Mouse (Mus musculus): ENCODE data around the gene Diexf. TPM values are rescaled to one million over a fixed set of nuclear protein-coding genes. Genes with fewer than 3 reads are reported as not detected.

The Diexf gene
- polyA plus RNA-seq, 1 experiment = 76.9 TPM

GRCm38 (mm10) chr1:193062618-193063017 lies 67.5 kb downstream of the Diexf start:
- WGBS = 96% methylated on average over 3 of the region's 3 CpGs
- TF ChIP-seq POLR2A (IDR thresholded peaks at IDR 0.05; ENCODE audit: control insufficient read depth, extremely low read depth, insufficient read depth, low read length, poor library complexity) (no peak), CTCF (IDR thresholded peaks at IDR 0.05; ENCODE audit: borderline replicate concordance, control insufficient read depth, extremely low read depth, insufficient read depth, low read length, poor library complexity) (no peak)
- Histone ChIP-seq H3K4me1 (replicated peaks; ENCODE audit: control insufficient read depth, insufficient read depth, low read length) (no peaks in the 10 kb centered on the region), H3K36me3 (ENCODE audit: control insufficient read depth, insufficient read depth, low read length) (no peaks in the 10 kb centered on the region), H3K27ac (ENCODE audit: control insufficient read depth, insufficient read depth, low read length) (no peak overlapping the region), H3K4me3 (ENCODE audit: control insufficient read depth, insufficient read depth, low read length) (no peak overlapping the region), H3K27me3 (ENCODE audit: control insufficient read depth, insufficient read depth, low read length) (no peaks in the 10 kb centered on the region)
- no peak for DNase-seq

GRCm38 (mm10) chr1:193060167-193060566 lies 69.9 kb downstream of the Diexf start:
- no peaks in the 10 kb centered on the region for H3K36me3 ChIP-seq (ENCODE audit: control insufficient read depth, insufficient read depth, low read length)
- H3K4me1 ChIP-seq (replicated peaks; ENCODE audit: control insufficient read depth, insufficient read depth, low read length) = no peaks in the 10 kb centered on the region
- 18% methylated on average over 2 of the region's 2 CpGs for WGBS
- no peak overlapping the region for H3K27ac ChIP-seq (ENCODE audit: control insufficient read depth, insufficient read depth, low read length)
- H3K4me3 ChIP-seq (ENCODE audit: control insufficient read depth, insufficient read depth, low read length) = no peak overlapping the region
- no peaks in the 10 kb centered on the region for H3K27me3 ChIP-seq (ENCODE audit: control insufficient read depth, insufficient read depth, low read length)
- TF ChIP-seq POLR2A (IDR thresholded peaks at IDR 0.05; ENCODE audit: control insufficient read depth, extremely low read depth, insufficient read depth, low read length, poor library complexity) = no peak
- DNase-seq = no peak

- Histone ChIP-seq H3K4me3 (ENCODE audit: control insufficient read depth, insufficient read depth, low read length) (no peak overlapping the region), H3K36me3 (ENCODE audit: control insufficient read depth, insufficient read depth, low read length) (no peaks in the 10 kb centered on the region), H3K27ac (ENCODE audit: control insufficient read depth, insufficient read depth, low read length) (no peak overlapping the region), H3K4me1 (replicated peaks; ENCODE audit: control insufficient read depth, insufficient read depth, low read length) (no peaks in the 10 kb centered on the region), H3K27me3 (ENCODE audit: control insufficient read depth, insufficient read depth, low read length) (no peaks in the 10 kb centered on the region)
- WGBS = 87% methylated on average over 5 of the region's 5 CpGs
- TF ChIP-seq POLR2A (IDR thresholded peaks at IDR 0.05; ENCODE audit: control insufficient read depth, extremely low read depth, insufficient read depth, low read length, poor library complexity) (no peak), CTCF (IDR thresholded peaks at IDR 0.05; ENCODE audit: borderline replicate concordance, control insufficient read depth, extremely low read depth, insufficient read depth, low read length, poor library complexity) (no peak)
- DNase-seq = no peak
Observed at GRCm38 (mm10) chr1:193059596-193059995, 70.5 kb downstream of the Diexf start.

GRCm38 (mm10) chr1:193054401-193054800 lies 75.7 kb downstream of the Diexf start:
- H3K36me3 ChIP-seq (ENCODE audit: control insufficient read depth, insufficient read depth, low read length) = no peaks in the 10 kb centered on the region
- DNase-seq = no peak
- H3K27ac ChIP-seq (ENCODE audit: control insufficient read depth, insufficient read depth, low read length) = no peak overlapping the region
- WGBS = 30% methylated on average over 5 of the region's 5 CpGs
- TF ChIP-seq CTCF (IDR thresholded peaks at IDR 0.05; ENCODE audit: borderline replicate concordance, control insufficient read depth, extremely low read depth, insufficient read depth, low read length, poor library complexity) (no peak), POLR2A (IDR thresholded peaks at IDR 0.05; ENCODE audit: control insufficient read depth, extremely low read depth, insufficient read depth, low read length, poor library complexity) (no peak)
- H3K27me3 ChIP-seq (ENCODE audit: control insufficient read depth, insufficient read depth, low read length) = no peaks in the 10 kb centered on the region
- no peaks in the 10 kb centered on the region; the same call in 1 of the 2 replicates for H3K4me1 ChIP-seq (replicated peaks; ENCODE audit: control insufficient read depth, insufficient read depth, low read length)
- H3K4me3 ChIP-seq (ENCODE audit: control insufficient read depth, insufficient read depth, low read length) = no peak overlapping the region

GRCm38 (mm10) chr1:193053065-193053464 lies 77.0 kb downstream of the Diexf start:
- WGBS = 90% methylated on average over 5 of the region's 5 CpGs
- DNase-seq = no peak
- H3K27me3 ChIP-seq (ENCODE audit: control insufficient read depth, insufficient read depth, low read length) = no peaks in the 10 kb centered on the region
- no peaks in the 10 kb centered on the region; the same call in 1 of the 2 replicates for H3K4me1 ChIP-seq (replicated peaks; ENCODE audit: control insufficient read depth, insufficient read depth, low read length)
- no peak for TF ChIP-seq CTCF (IDR thresholded peaks at IDR 0.05; ENCODE audit: borderline replicate concordance, control insufficient read depth, extremely low read depth, insufficient read depth, low read length, poor library complexity)
- no peak for TF ChIP-seq POLR2A (IDR thresholded peaks at IDR 0.05; ENCODE audit: control insufficient read depth, extremely low read depth, insufficient read depth, low read length, poor library complexity)
- no peak overlapping the region for H3K27ac ChIP-seq (ENCODE audit: control insufficient read depth, insufficient read depth, low read length)
- no peaks in the 10 kb centered on the region for H3K36me3 ChIP-seq (ENCODE audit: control insufficient read depth, insufficient read depth, low read length)
- H3K4me3 ChIP-seq (ENCODE audit: control insufficient read depth, insufficient read depth, low read length) = no peak overlapping the region

GRCm38 (mm10) chr1:193047616-193048015 lies 82.5 kb downstream of the Diexf start:
- TF ChIP-seq POLR2A (IDR thresholded peaks at IDR 0.05; ENCODE audit: control insufficient read depth, extremely low read depth, insufficient read depth, low read length, poor library complexity) (no peak), CTCF (IDR thresholded peaks at IDR 0.05; ENCODE audit: borderline replicate concordance, control insufficient read depth, extremely low read depth, insufficient read depth, low read length, poor library complexity) (no peak)
- Histone ChIP-seq H3K4me1 (replicated peaks; ENCODE audit: control insufficient read depth, insufficient read depth, low read length) (no peaks in the 10 kb centered on the region), H3K36me3 (ENCODE audit: control insufficient read depth, insufficient read depth, low read length) (no peaks in the 10 kb centered on the region), H3K27me3 (ENCODE audit: control insufficient read depth, insufficient read depth, low read length) (no peaks in the 10 kb centered on the region), H3K27ac (ENCODE audit: control insufficient read depth, insufficient read depth, low read length) (no peak overlapping the region), H3K4me3 (ENCODE audit: control insufficient read depth, insufficient read depth, low read length) (no peak overlapping the region)
- DNase-seq = no peak
- 92% methylated on average over 4 of the region's 4 CpGs for WGBS

GRCm38 (mm10) chr1:193042760-193043295 lies 87.2 kb downstream of the Diexf start:
- H3K36me3 ChIP-seq (ENCODE audit: control insufficient read depth, insufficient read depth, low read length) = no peaks in the 10 kb centered on the region
- H3K27me3 ChIP-seq (ENCODE audit: control insufficient read depth, insufficient read depth, low read length) = no peaks in the 10 kb centered on the region
- no peaks in the 10 kb centered on the region for H3K4me1 ChIP-seq (replicated peaks; ENCODE audit: control insufficient read depth, insufficient read depth, low read length)
- no peak overlapping the region for H3K27ac ChIP-seq (ENCODE audit: control insufficient read depth, insufficient read depth, low read length)
- 83% methylated on average over 3 of the region's 3 CpGs for WGBS
- DNase-seq = no peak
- no peak overlapping the region for H3K4me3 ChIP-seq (ENCODE audit: control insufficient read depth, insufficient read depth, low read length)
- TF ChIP-seq POLR2A (IDR thresholded peaks at IDR 0.05; ENCODE audit: control insufficient read depth, extremely low read depth, insufficient read depth, low read length, poor library complexity) (no peak), CTCF (IDR thresholded peaks at IDR 0.05; ENCODE audit: borderline replicate concordance, control insufficient read depth, extremely low read depth, insufficient read depth, low read length, poor library complexity) (no peak)

Other genes with a start within 250 kb of the Diexf start
- gene Syt14, start 94.5 kb downstream of the Diexf start, polyA plus RNA-seq (2012; rRNA removed) = 0.78 and 0.97 TPM in 2 replicates
- 18.6 and 26.5 TPM in 2 replicates for gene Irf6, start 22.8 kb upstream of the Diexf start, polyA plus RNA-seq (2012; rRNA removed)
- gene A130010J15Rik, start 37.8 kb upstream of the Diexf start, polyA plus RNA-seq (2012; rRNA removed) = 6.8 and 7.2 TPM in 2 replicates
- 128 and 142 TPM in 2 replicates for gene Traf3ip3, start 71.4 kb upstream of the Diexf start, polyA plus RNA-seq (2012; rRNA removed)
- gene Lamb3, start 77.4 kb upstream of the Diexf start, polyA plus RNA-seq (2012; rRNA removed) = 27.2 and 27.8 TPM in 2 replicates
- 43.1 and 59.6 TPM in 2 replicates for gene Hsd11b1, start 133.8 kb upstream of the Diexf start, polyA plus RNA-seq (2012; rRNA removed)
- gene G0s2, start 142.9 kb upstream of the Diexf start, polyA plus RNA-seq (2012; rRNA removed) = 51.0 and 61.6 TPM in 2 replicates
- 2.9 and 3.4 TPM in 2 replicates for gene Camk1g, start 240.0 kb upstream of the Diexf start, polyA plus RNA-seq (2012; rRNA removed)